Mouse (Mus musculus) liver, embryonic 14.5 days (tissue): ENCODE data around the gene Pdk4. TPM values are rescaled to one million over a fixed set of nuclear protein-coding genes. Genes with fewer than 3 reads are reported as not detected.

Experiments used
- ATAC-seq: fragments of 200-750 bp; cut with Nextera tagmentation; 2 replicates; pipeline ENCODE4 v1.8.0; 2017; ENCODE audit warnings: moderate number of reproducible peaks, mild to moderate bottlenecking, moderate library complexity; ENCODE audit not compliant: insufficient read depth
- DNase-seq, 3 experiments: peaks; one replicate each; pipeline ENCODE4 v3.0.0-alpha.2; 2012 to 2013; ENCODE audit warnings: low read depth in 3 of 3, low spot score in 3 of 3
- H3K27ac ChIP-seq: fragments of 300-500 bp; sonication (generic); 2 replicates; pipeline ENCODE4 v1.5.1; 2014; ENCODE audit warnings: moderate library complexity, mild to moderate bottlenecking, control low read depth, inconsistent platforms
- H3K27me3 ChIP-seq: fragments of 300-500 bp; sonication (generic); 2 replicates; pipeline ENCODE4 v1.6.1; 2014; ENCODE audit warnings: mild to moderate bottlenecking, low read length, moderate library complexity; ENCODE audit not compliant: control insufficient read depth, insufficient read depth
- H3K36me3 ChIP-seq: fragments of 300-500 bp; sonication (generic); replicated peaks from 2 replicates; pipeline ENCODE4 v1.6.1; 2014; ENCODE audit warnings: low read depth; ENCODE audit not compliant: control insufficient read depth, insufficient read depth
- H3K4me1 ChIP-seq, 2 experiments: fragments of 200-500 bp in 1 of 2; fragments of 300-500 bp in 1 of 2; sonication (generic) in 1 of 2; replicated peaks; 2 replicates each; pipeline ENCODE4 v1.6.1; 2012 to 2014; ENCODE audit warnings: antibody characterized with exemption in 1 of 2, inconsistent platforms in 1 of 2, low read length in 1 of 2; ENCODE audit not compliant: control insufficient read depth in 2 of 2, insufficient read depth in 2 of 2
- H3K4me2 ChIP-seq: fragments of 300-500 bp; sonication (generic); 2 replicates; pipeline ENCODE4 v1.6.1; 2014; ENCODE audit warnings: low read depth, mild to moderate bottlenecking, control low read depth, moderate library complexity
- H3K4me3 ChIP-seq, 2 experiments: fragments of 200-500 bp in 1 of 2; fragments of 300-500 bp in 1 of 2; sonication (generic) in 1 of 2; 2 replicates each; pipeline ENCODE4 v1.5.1; 2012 to 2014; ENCODE audit warnings: low read depth in 2 of 2, low read length in 2 of 2, mild to moderate bottlenecking in 2 of 2, control low read depth in 1 of 2, inconsistent platforms in 1 of 2, moderate library complexity in 1 of 2; ENCODE audit not compliant: insufficient read depth in 1 of 2
- H3K9ac ChIP-seq: fragments of 300-500 bp; sonication (generic); replicated peaks from 2 replicates; pipeline ENCODE4 v1.6.1; 2014; ENCODE audit warnings: mild to moderate bottlenecking, control low read depth, moderate library complexity
- H3K9me3 ChIP-seq: fragments of 300-500 bp; sonication (generic); 2 replicates; pipeline ENCODE4 v1.6.1; 2016; ENCODE audit warnings: low read length, mixed read lengths; ENCODE audit not compliant: control insufficient read depth
- CTCF ChIP-seq: IDR thresholded peaks from 2 replicates; pipeline ENCODE4 v1.5.1; 2016; ENCODE audit warnings: antibody characterized with exemption, low read depth, control low read depth
- EP300 ChIP-seq: IDR thresholded peaks from 2 replicates; pipeline ENCODE4 v1.6.1; 2016; ENCODE audit warnings: antibody characterized with exemption, low read depth
- WGBS: fragments of 180-500 bp; shearing (Covaris S2); extraction: QIAGEN DNeasy Blood & Tissue Kit; methylation state at CpG from one replicate; pipeline ENCODE4 v1.1.7; 2014; ENCODE audit not compliant: insufficient replicate concordance; 5-methylcytosine and 5-hydroxymethylcytosine counted together
- polyA plus RNA-seq, 2 experiments: library from polyadenylated mRNA; depleted of rRNA in 1 of 2; stranded (reverse) in 1 of 2; unstranded in 1 of 2; fragments of >200 nt; fragmentation: Nextera tagmentation in 1 of 2; extraction: Ambion mirVana in 1 of 2; gene quantifications; 2 replicates each; pipeline versions ENCODE4 v1.2.1 to v1.2.3; 2012 to 2014

The Pdk4 gene
- polyA plus RNA-seq, 2 experiments: 0.59 to 0.67 TPM

DNA sequence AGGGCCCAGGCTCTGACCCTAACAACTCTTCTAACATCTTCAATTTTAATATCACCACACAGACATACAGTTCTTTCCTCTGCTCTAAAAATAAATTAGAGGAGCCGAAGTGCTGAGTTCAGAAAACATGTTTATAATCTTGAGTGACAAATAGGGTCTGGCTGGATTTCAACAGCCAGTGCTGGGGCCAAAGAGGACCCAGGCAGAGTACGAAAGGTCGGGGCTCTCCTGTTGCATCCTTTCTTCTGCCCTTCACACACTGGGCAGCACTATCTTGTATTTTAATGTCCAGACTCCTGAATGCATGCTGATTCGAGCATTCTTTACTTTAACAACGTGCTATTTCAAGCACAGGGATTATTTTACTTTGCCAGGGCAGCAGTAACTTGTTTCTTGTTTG lies 13.2 kb upstream of the Pdk4 start:
- Histone ChIP-seq H3K4me2 (peak overlapping the region; percentile 13; the same call in 1 of the 2 replicates), H3K9me3 (no peaks in the 10 kb centered on the region), H3K27ac (no peak overlapping the region), H3K4me1 (peaks cover 0 to 10% of the 10 kb centered on the region in 2 experiments; a peak in 1 of 4 replicates), H3K36me3 (no peaks in the 10 kb centered on the region), H3K4me3 (no peak overlapping the region), H3K9ac (no peak overlapping the region), H3K27me3 (no peaks in the 10 kb centered on the region)
- 27% methylated on average over 5 of the region's 5 CpGs for WGBS
- DNase-seq (no peak), ATAC-seq (no peak)
- TF ChIP-seq CTCF (no peak), EP300 (no peak)

DNA sequence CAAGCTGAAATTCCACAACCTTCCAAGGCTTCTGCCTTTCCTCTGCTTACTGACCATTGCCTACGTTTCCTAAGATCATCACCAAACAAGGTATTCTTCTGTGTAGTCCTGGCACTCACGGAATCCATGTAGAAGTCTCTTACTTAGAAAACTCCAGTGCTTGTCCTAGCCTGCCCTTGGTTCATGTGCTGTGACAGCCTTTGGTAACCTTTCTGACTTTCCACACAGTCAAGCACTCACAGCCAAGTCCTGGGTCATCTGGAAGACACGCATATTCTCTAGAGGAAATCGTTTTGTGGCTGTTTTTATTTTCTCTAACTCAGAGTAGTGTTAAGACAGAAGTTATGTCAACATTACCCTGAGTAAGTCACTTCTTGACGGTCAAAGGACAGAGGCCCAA lies 11.7 kb upstream of the Pdk4 start:
- Histone ChIP-seq H3K4me3 (no peak overlapping the region), H3K27me3 (no peaks in the 10 kb centered on the region), H3K27ac (no peak overlapping the region), H3K36me3 (no peaks in the 10 kb centered on the region), H3K9me3 (no peaks in the 10 kb centered on the region), H3K9ac (no peak overlapping the region), H3K4me2 (no peak overlapping the region), H3K4me1 (peaks cover 0 to 10% of the 10 kb centered on the region in 2 experiments; a peak in 1 of 4 replicates)
- TF ChIP-seq CTCF (no peak), EP300 (no peak)
- ATAC-seq (no peak), DNase-seq (no peak)
- WGBS: 58% methylated on average over 5 of the region's 5 CpGs

DNA sequence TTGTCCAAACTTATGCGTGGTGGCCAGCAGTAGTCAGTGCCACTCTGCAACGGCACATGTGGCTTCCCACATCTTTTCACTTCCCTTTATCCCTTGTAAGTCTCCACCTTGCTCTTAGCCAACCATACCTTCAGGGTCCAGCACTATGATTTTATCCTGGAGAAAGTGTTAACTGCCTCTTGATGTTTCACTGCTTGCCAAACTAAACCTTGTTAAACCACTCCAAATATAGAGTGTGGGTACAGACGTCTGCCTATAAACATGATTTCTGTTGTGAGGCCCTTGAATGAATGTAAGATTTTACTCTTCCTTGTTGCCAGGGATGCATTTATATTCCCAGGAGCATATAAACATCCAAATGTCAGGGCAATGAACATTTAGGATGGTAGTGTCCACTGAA lies 10.2 kb upstream of the Pdk4 start:
- no peaks in the 10 kb centered on the region for H3K27me3 ChIP-seq
- H3K9me3 ChIP-seq: no peaks in the 10 kb centered on the region
- no peak for DNase-seq
- no peak overlapping the region for H3K4me2 ChIP-seq
- ATAC-seq: no peak
- 71% methylated on average over 3 of the region's 3 CpGs for WGBS
- peaks cover 0 to 10% of the 10 kb centered on the region in 2 experiments; a peak in 1 of 4 replicates for H3K4me1 ChIP-seq
- H3K9ac ChIP-seq: no peak overlapping the region
- no peak for TF ChIP-seq CTCF
- no peak for TF ChIP-seq EP300
- H3K36me3 ChIP-seq: no peaks in the 10 kb centered on the region
- no peak overlapping the region for H3K4me3 ChIP-seq
- H3K27ac ChIP-seq: no peak overlapping the region

DNA sequence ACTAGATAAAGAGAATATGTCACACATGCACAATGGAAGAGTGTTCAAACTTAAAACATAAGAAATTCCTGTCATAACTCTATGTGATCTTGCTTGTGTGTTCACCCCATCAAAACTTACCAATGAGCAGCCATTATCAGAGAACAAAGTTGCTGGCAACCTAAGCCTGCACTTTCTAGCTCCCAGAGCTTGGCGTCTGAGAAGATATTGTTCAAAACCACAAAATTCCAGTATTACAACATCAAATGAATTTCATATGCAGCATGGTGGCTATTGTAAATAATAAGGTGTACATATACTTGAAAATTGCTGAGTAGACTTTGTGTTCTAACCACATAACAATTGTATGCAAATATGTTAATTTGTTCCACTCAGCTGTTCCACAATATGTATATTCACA lies 6.7 kb upstream of the Pdk4 start:
- no peak for ATAC-seq
- 62% methylated on average over 1 of the region's 1 CpGs for WGBS

DNA sequence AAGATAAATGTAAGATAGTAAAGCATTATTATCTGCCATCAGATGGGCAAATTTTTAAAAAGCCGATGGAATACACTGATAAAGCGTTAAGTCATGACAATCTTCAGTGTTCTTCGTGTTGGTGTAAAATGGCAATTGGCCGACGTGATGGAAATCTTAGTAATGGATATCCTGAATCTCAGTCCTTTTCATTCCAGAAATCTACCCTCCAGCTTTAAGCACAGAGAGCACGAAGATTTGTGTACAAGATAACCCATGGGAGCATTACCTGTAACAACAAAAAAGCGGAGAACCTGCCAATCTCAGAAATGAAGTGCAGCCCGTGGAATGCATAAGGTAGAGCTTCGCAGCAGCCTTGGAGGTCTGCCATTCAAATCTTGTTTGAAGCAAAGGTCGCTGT lies 5.4 kb upstream of the Pdk4 start:
- H3K27ac ChIP-seq: no peak overlapping the region
- H3K4me3 ChIP-seq: no peak overlapping the region
- no peaks in the 10 kb centered on the region for H3K9me3 ChIP-seq
- no peaks in the 10 kb centered on the region for H3K4me1 ChIP-seq
- no peak for TF ChIP-seq CTCF
- TF ChIP-seq EP300: no peak
- no peak overlapping the region for H3K9ac ChIP-seq
- H3K27me3 ChIP-seq: no peaks in the 10 kb centered on the region; the same call in 1 of the 2 replicates
- no peak overlapping the region for H3K4me2 ChIP-seq
- H3K36me3 ChIP-seq: no peaks in the 10 kb centered on the region
- 66% methylated on average over 10 of the region's 10 CpGs for WGBS
- DNase-seq (no peak), ATAC-seq (no peak)

More for the DNA sequence above, 6.7 kb upstream of the Pdk4 start:
- H3K36me3 ChIP-seq: no peaks in the 10 kb centered on the region
- DNase-seq: no peak
- no peak overlapping the region for H3K27ac ChIP-seq
- no peaks in the 10 kb centered on the region for H3K9me3 ChIP-seq
- H3K4me2 ChIP-seq: no peak overlapping the region
- H3K27me3 ChIP-seq: no peaks in the 10 kb centered on the region
- H3K4me3 ChIP-seq: no peak overlapping the region
- TF ChIP-seq CTCF: no peak
- no peak for TF ChIP-seq EP300
- no peak overlapping the region for H3K9ac ChIP-seq
- H3K4me1 ChIP-seq: 0 out of 4 replicates have a peak, but pooled peaks cover 0 to under 1% of the 10 kb centered on the region in 2 experiments

DNA sequence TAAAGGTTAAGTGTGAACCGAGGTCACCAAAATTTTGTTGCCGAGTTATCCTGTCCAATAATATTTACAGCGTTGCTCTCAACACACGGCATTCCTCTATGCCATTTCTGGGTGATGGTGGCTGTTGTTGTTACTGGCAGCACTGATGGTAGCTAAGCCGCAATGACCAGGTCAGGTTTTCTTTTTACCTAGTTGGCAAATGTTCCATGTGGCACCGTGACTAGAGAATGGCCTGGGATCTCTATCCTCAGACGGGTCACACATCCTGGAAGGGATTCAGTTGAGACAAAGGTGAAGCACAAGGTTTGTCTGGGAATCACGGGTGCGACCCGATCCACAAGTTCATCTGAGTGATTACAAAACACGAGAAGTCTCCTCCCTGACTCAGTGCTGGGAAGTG lies 2.6 kb upstream of the Pdk4 start:
- no peak for TF ChIP-seq CTCF
- TF ChIP-seq EP300: no peak
- no peaks in the 10 kb centered on the region for H3K9me3 ChIP-seq
- no peak overlapping the region for H3K4me3 ChIP-seq
- H3K4me1 ChIP-seq: no peaks in the 10 kb centered on the region
- H3K27ac ChIP-seq: no peak overlapping the region
- ATAC-seq (no peak), DNase-seq (no peak)
- WGBS: 65% methylated on average over 11 of the region's 11 CpGs
- peaks cover 3% of the 10 kb centered on the region for H3K27me3 ChIP-seq
- no peaks in the 10 kb centered on the region for H3K36me3 ChIP-seq
- H3K9ac ChIP-seq: no peak overlapping the region
- H3K4me2 ChIP-seq: no peak overlapping the region
